In the genomic region with DNA sequence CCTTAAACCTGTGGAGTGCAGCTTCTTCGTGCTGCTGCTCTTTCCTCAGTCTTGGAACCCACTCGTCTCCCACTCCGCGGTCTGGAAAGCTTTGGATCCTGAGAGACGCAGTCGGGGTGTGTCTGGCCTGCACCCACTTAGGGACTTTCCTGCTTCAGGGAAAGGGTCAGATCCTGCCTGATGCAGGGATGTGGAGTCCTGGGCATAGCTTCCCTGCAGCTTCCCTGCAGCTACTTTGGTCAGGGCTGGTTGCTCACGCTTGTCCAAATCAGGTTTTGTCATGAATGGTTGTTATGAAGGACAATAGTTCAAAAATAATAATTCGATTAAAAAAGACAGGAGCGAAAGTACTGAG, we compare ENCODE assay signal across 9 mouse cellular contexts. TPM values are rescaled to one million over a fixed set of nuclear protein-coding genes. Genes with fewer than 3 reads are reported as not detected.
DNase-seq lines count a peak whose midpoint lies in the region; ATAC-seq lines count a peak whose summit lies in the region.
"Had no signal": no experiment of that assay in that cellular context is flagged by ENCODE, and none has a peak within 500 bp of the region (broad histone marks: within the 10 kb centered on the region; RNA-seq: fewer than 3 reads in every experiment).

No protein-coding gene starts in this region.

- peaks cover 8% of the 10 kb centered on the region for H3K4me1 ChIP-seq in liver, embryonic 11.5 days (replicated peaks; ENCODE audit: control insufficient read depth, insufficient read depth, low read length)
- peaks cover 12% of the 10 kb centered on the region for H3K4me1 ChIP-seq in embryonic facial prominence, embryonic 15.5 days
- peaks cover 16% of the 10 kb centered on the region; the same call in 1 of the 2 replicates for H3K4me1 ChIP-seq in intestine, embryonic 15.5 days (replicated peaks)
- H3K4me1 ChIP-seq in neural tube, embryonic 13.5 days (replicated peaks) = peaks cover 8% of the 10 kb centered on the region; the same call in 1 of the 2 replicates

- H3K27ac ChIP-seq in liver, embryonic 11.5 days (ENCODE audit: low read depth, low read length) = no peak overlapping the region
- H3K27ac ChIP-seq in embryonic facial prominence, embryonic 15.5 days (replicated peaks) = peak overlapping the region; percentile 78; the same call in 1 of the 2 replicates
- peak overlapping the region; percentile 74 for H3K27ac ChIP-seq in intestine, embryonic 15.5 days
- 0 out of 2 replicates have a peak overlapping the region, but pooled peaks have one; percentile 15 for H3K27ac ChIP-seq in neural tube, embryonic 13.5 days (replicated peaks)

- WGBS in liver, embryonic 11.5 days = 30% methylated on average over 9 of the region's 9 CpGs
- WGBS in embryonic facial prominence, embryonic 15.5 days = 21% methylated on average over 9 of the region's 9 CpGs
- WGBS in intestine, embryonic 15.5 days = 27% methylated on average over 9 of the region's 9 CpGs
- 25% methylated on average over 9 of the region's 9 CpGs for WGBS in neural tube, embryonic 13.5 days

- peak overlapping the region; percentile 41; the same call in 1 of the 2 replicates for H3K4me3 ChIP-seq in liver, embryonic 11.5 days (ENCODE audit: low read depth, low read length)
- peak overlapping the region; percentile 46 for H3K4me3 ChIP-seq in embryonic facial prominence, embryonic 15.5 days (replicated peaks)
- H3K4me3 ChIP-seq in intestine, embryonic 15.5 days (replicated peaks) = peak overlapping the region; percentile 26
- peak overlapping the region; percentile 37 for H3K4me3 ChIP-seq in neural tube, embryonic 13.5 days

- no peak overlapping the region for H3K9ac ChIP-seq in liver, embryonic 11.5 days (ENCODE audit: low read depth, low read length)
- H3K9ac ChIP-seq in embryonic facial prominence, embryonic 15.5 days = no peak overlapping the region
- H3K9ac ChIP-seq in intestine, embryonic 15.5 days = peak overlapping the region; percentile 18; the same call in 1 of the 2 replicates
- peak overlapping the region; percentile 60 for H3K9ac ChIP-seq in neural tube, embryonic 13.5 days

- H3K36me3 ChIP-seq in liver, embryonic 11.5 days (ENCODE audit: control insufficient read depth, insufficient read depth, low read length) = no peaks in the 10 kb centered on the region
- H3K36me3 ChIP-seq in embryonic facial prominence, embryonic 15.5 days = no peaks in the 10 kb centered on the region
- H3K36me3 ChIP-seq in intestine, embryonic 15.5 days = no peaks in the 10 kb centered on the region
- H3K36me3 ChIP-seq in neural tube, embryonic 13.5 days = no peaks in the 10 kb centered on the region

- no peak for DNase-seq in liver, embryonic 11.5 days (ENCODE audit: low spot score)
- DNase-seq in liver = no peak
- no peak for DNase-seq in urinary bladder, postnatal 10 days (ENCODE audit: low spot score)
- DNase-seq in layer of hippocampus, adult 18-20 months (ENCODE audit: low spot score in 2 of 2) = no peak
- DNase-seq in urinary bladder, postnatal 14 days (ENCODE audit: low spot score) = no peak

- ATAC-seq in liver, embryonic 11.5 days (replicated peaks; ENCODE audit: low FRiP score) = no peak; the same call in 1 of the 2 replicates
- ATAC-seq in embryonic facial prominence, embryonic 15.5 days (ENCODE audit: insufficient number of reproducible peaks, low FRiP score, low TSS enrichment, low read depth) = no peak
- no peak; the same call in 1 of the 2 replicates for ATAC-seq in intestine, embryonic 15.5 days
- ATAC-seq in neural tube, embryonic 13.5 days (ENCODE audit: low read depth) = peak; percentile 64

- H3K27me3 ChIP-seq in liver, embryonic 11.5 days (replicated peaks; ENCODE audit: control insufficient read depth, insufficient read depth, low read length) = no peaks in the 10 kb centered on the region
- H3K27me3 ChIP-seq in embryonic facial prominence, embryonic 15.5 days = no peaks in the 10 kb centered on the region
- H3K27me3 ChIP-seq in intestine, embryonic 15.5 days (replicated peaks) = no peaks in the 10 kb centered on the region
- no peaks in the 10 kb centered on the region for H3K27me3 ChIP-seq in neural tube, embryonic 13.5 days

- no peaks in the 10 kb centered on the region for H3K9me3 ChIP-seq in liver, embryonic 11.5 days (ENCODE audit: control insufficient read depth, low read length)
- no peaks in the 10 kb centered on the region for H3K9me3 ChIP-seq in embryonic facial prominence, embryonic 15.5 days (replicated peaks)
- H3K9me3 ChIP-seq in intestine, embryonic 15.5 days = no peaks in the 10 kb centered on the region
- H3K9me3 ChIP-seq in neural tube, embryonic 13.5 days = no peaks in the 10 kb centered on the region

- peak overlapping the region; percentile 66 for H3K4me2 ChIP-seq in liver, embryonic 11.5 days
- peak overlapping the region; percentile 61 for H3K4me2 ChIP-seq in embryonic facial prominence, embryonic 15.5 days (replicated peaks)
- peak overlapping the region; percentile 61 for H3K4me2 ChIP-seq in intestine, embryonic 15.5 days (replicated peaks)
- peak overlapping the region; percentile 56 for H3K4me2 ChIP-seq in neural tube, embryonic 13.5 days

RNA-seq across cellular contexts. Expression of a gene that starts 11.3 kb away (rescaled TPM):
- 16.0 and 18.0 TPM in 2 replicates for polyA plus RNA-seq in liver, embryonic 11.5 days (2014; fragmentation: Nextera tagmentation; extraction: Ambion mirVana)
- polyA plus RNA-seq in embryonic facial prominence, embryonic 15.5 days (2015; fragmentation: Nextera tagmentation; extraction: Ambion mirVana) = 0.32 and 0.33 TPM in 2 replicates
- polyA plus RNA-seq in intestine, embryonic 15.5 days (2015; fragmentation: Nextera tagmentation; extraction: Ambion mirVana) = 36.7 and 41.9 TPM in 2 replicates
- not detected in 2 replicates for polyA plus RNA-seq in neural tube, embryonic 13.5 days (2015; fragmentation: Nextera tagmentation; extraction: Ambion mirVana)
- total RNA-seq in layer of hippocampus, adult 18-20 months (2021) = under 1 TPM in 1 of 2 experiments, not detected in 1; 0.22 TPM
- total RNA-seq: gastrocnemius, adult 8-10 months had no signal

RNA-seq across cellular contexts. Expression of a gene that starts 12.0 kb away (rescaled TPM):
- 29.3 and 31.4 TPM in 2 replicates for polyA plus RNA-seq in liver, embryonic 11.5 days (2014; fragmentation: Nextera tagmentation; extraction: Ambion mirVana)
- polyA plus RNA-seq in embryonic facial prominence, embryonic 15.5 days (2015; fragmentation: Nextera tagmentation; extraction: Ambion mirVana) = 25.2 and 26.7 TPM in 2 replicates
- polyA plus RNA-seq in intestine, embryonic 15.5 days (2015; fragmentation: Nextera tagmentation; extraction: Ambion mirVana) = 23.3 and 24.4 TPM in 2 replicates
- polyA plus RNA-seq in neural tube, embryonic 13.5 days (2015; fragmentation: Nextera tagmentation; extraction: Ambion mirVana) = 15.4 and 17.9 TPM in 2 replicates
- total RNA-seq in layer of hippocampus, adult 18-20 months (2021) = 10 to 100 TPM; 47.6 to 52.4 TPM

RNA-seq across cellular contexts. Expression of a gene that starts 49.8 kb away (rescaled TPM):
- 2.7 TPM in 1 of 2 replicates, not detected in the other for polyA plus RNA-seq in liver, embryonic 11.5 days (2014; fragmentation: Nextera tagmentation; extraction: Ambion mirVana)
- 0.28 TPM in 1 of 2 replicates, not detected in the other for polyA plus RNA-seq in embryonic facial prominence, embryonic 15.5 days (2015; fragmentation: Nextera tagmentation; extraction: Ambion mirVana)
- not detected in 2 replicates for polyA plus RNA-seq in intestine, embryonic 15.5 days (2015; fragmentation: Nextera tagmentation; extraction: Ambion mirVana)
- not detected in 2 replicates for polyA plus RNA-seq in neural tube, embryonic 13.5 days (2015; fragmentation: Nextera tagmentation; extraction: Ambion mirVana)
- under 1 TPM in 1 of 2 experiments, not detected in 1; 0.25 TPM for total RNA-seq in layer of hippocampus, adult 18-20 months (2021)

RNA-seq across cellular contexts. Expression of a gene that starts 55.5 kb away (rescaled TPM):
- 4.0 and 4.2 TPM in 2 replicates for polyA plus RNA-seq in liver, embryonic 11.5 days (2014; fragmentation: Nextera tagmentation; extraction: Ambion mirVana)
- polyA plus RNA-seq in embryonic facial prominence, embryonic 15.5 days (2015; fragmentation: Nextera tagmentation; extraction: Ambion mirVana) = 4.8 and 5.0 TPM in 2 replicates
- 4.2 and 4.4 TPM in 2 replicates for polyA plus RNA-seq in intestine, embryonic 15.5 days (2015; fragmentation: Nextera tagmentation; extraction: Ambion mirVana)
- 6.0 and 6.6 TPM in 2 replicates for polyA plus RNA-seq in neural tube, embryonic 13.5 days (2015; fragmentation: Nextera tagmentation; extraction: Ambion mirVana)
- total RNA-seq in layer of hippocampus, adult 18-20 months (2021) = 10 to 100 TPM; 44.2 to 48.6 TPM

RNA-seq across cellular contexts. Expression of a gene that starts 58.2 kb away (rescaled TPM):
- 16.5 and 18.3 TPM in 2 replicates for polyA plus RNA-seq in liver, embryonic 11.5 days (2014; fragmentation: Nextera tagmentation; extraction: Ambion mirVana)
- polyA plus RNA-seq in embryonic facial prominence, embryonic 15.5 days (2015; fragmentation: Nextera tagmentation; extraction: Ambion mirVana) = 14.4 and 16.9 TPM in 2 replicates
- polyA plus RNA-seq in intestine, embryonic 15.5 days (2015; fragmentation: Nextera tagmentation; extraction: Ambion mirVana) = 21.8 and 22.2 TPM in 2 replicates
- 19.8 and 22.9 TPM in 2 replicates for polyA plus RNA-seq in neural tube, embryonic 13.5 days (2015; fragmentation: Nextera tagmentation; extraction: Ambion mirVana)
- 10 to 100 TPM; 25.6 to 28.8 TPM for total RNA-seq in layer of hippocampus, adult 18-20 months (2021)

Comparison
In these comparisons a context has a peak if more than half of its experiments do, and no peak if none do; other contexts are left out.
1. H3K9ac ChIP-seq: peak in intestine, embryonic 15.5 days (single experiment) and neural tube, embryonic 13.5 days (single experiment); none in liver, embryonic 11.5 days (single experiment) and embryonic facial prominence, embryonic 15.5 days (single experiment).
2. RNA of a gene that starts 11.3 kb away (polyA plus RNA-seq): 36.7 to 41.9 TPM in intestine, embryonic 15.5 days and 16.0 to 18.0 TPM in liver, embryonic 11.5 days; 0.32 to 0.33 TPM in embryonic facial prominence, embryonic 15.5 days and not detected in neural tube, embryonic 13.5 days; every median in the first group is over 10 times any median in the second.
3. Peak in every context shown above with its lines, with median percentiles within 50 percentile points of each other: H3K4me2 ChIP-seq and H3K4me3 ChIP-seq.